Mouse (Mus musculus) G1E (cell line): ENCODE results near the gene Slc5a7.

ENCODE experiments used
- CTCF ChIP-seq: IDR thresholded peaks from 2 replicates; pipeline ENCODE4 v1.5.1; 2012; ENCODE audit warnings: low read depth, low read length, inconsistent platforms, mixed read lengths
- GATA1 ChIP-seq: IDR thresholded peaks from 2 replicates; pipeline ENCODE4 v1.6.1; 2012; ENCODE audit warnings: borderline replicate concordance, low read length, inconsistent platforms, mixed read lengths
- TAL1 ChIP-seq: conservative IDR thresholded peaks from 2 replicates; pipeline ENCODE4 v1.6.1; 2012; ENCODE audit warnings: low read depth, low read length, inconsistent platforms, mixed read lengths

DNA sequence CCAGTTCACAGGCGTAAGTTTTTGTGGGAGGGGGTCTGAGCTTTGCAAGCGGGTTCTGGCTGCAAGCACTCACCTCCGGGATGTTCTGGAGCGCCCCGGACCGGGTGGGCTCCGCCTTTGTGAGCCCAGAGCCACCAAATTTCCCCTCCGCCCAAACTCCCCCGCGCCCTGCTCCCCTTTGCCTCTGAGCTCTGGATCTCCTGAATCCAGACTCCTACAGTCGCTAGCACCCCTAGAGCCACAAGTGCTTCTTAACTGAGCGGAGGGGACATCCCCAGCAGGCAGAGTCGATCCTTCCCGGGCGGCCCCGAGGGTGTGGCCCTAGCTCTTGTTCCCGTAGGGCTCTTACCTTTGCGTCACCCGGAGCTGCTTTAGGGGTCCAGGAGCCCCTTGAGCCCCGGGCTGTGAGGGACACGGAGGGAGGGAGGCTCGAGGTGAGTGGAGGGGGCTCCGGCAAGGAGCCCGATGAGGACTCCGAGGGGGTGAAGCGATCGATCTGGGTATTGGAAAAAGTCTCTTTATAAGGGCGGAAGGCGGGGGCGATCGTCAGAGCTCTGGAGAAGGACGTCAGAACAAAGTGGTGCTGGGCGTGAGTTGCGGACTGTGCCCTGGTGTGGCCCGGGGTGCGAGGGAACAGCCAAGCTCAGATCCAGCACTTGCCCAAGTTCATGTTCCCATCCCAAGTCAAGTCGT lies 456 bp downstream of the Slc5a7 start:
- TF ChIP-seq GATA1 (no peak), CTCF (no peak), TAL1 (no peak)
